Mouse (Mus musculus) CH12.LX (cell line): Measurements from ENCODE around the gene 0610030E20Rik. TPM values are rescaled to one million over a fixed set of nuclear protein-coding genes. Genes with fewer than 3 reads are reported as not detected.

Experiments
- DNase-seq: peaks from one replicate; pipeline ENCODE4 v3.0.0-alpha.2; 2013; ENCODE audit errors: extremely low read depth
- H3K27ac ChIP-seq: 2 replicates; pipeline ENCODE4 v1.5.1; 2012; ENCODE audit warnings: low read depth, mild to moderate bottlenecking, control low read depth, moderate library complexity; ENCODE audit not compliant: insufficient read depth
- H3K27me3 ChIP-seq: replicated peaks from 2 replicates; pipeline ENCODE3; 2012; ENCODE audit warnings: inconsistent platforms
- H3K36me3 ChIP-seq, 2 experiments: replicated peaks in 1 of 2; 2 replicates each; pipeline versions ENCODE3 to v1.6.1; 2012; ENCODE audit warnings: inconsistent platforms in 1 of 2, low read length in 1 of 2, mild to moderate bottlenecking in 1 of 2, mixed read lengths in 1 of 2, moderate library complexity in 1 of 2; ENCODE audit not compliant: control insufficient read depth in 1 of 2, insufficient read depth in 1 of 2
- H3K4me1 ChIP-seq, 2 experiments: 2 replicates each; pipeline ENCODE4 v1.6.1; 2012; ENCODE audit warnings: inconsistent platforms in 1 of 2, moderate library complexity in 1 of 2; ENCODE audit not compliant: insufficient read depth in 2 of 2, control insufficient read depth in 1 of 2
- H3K4me2 ChIP-seq: 2 replicates; pipeline ENCODE4 v1.6.1; 2012; ENCODE audit warnings: low read depth, mild to moderate bottlenecking, control low read depth; ENCODE audit not compliant: poor library complexity, insufficient read depth, severe bottlenecking
- H3K4me3 ChIP-seq, 3 experiments: fragments of 150-350 bp in 1 of 3; sonication (generic) in 1 of 3; replicated peaks in 1 of 3; 2 replicates each; pipeline versions ENCODE3 to v1.5.1; 2011 to 2012; ENCODE audit warnings: low read depth in 2 of 3, low read length in 2 of 3, mild to moderate bottlenecking in 2 of 3, moderate library complexity in 2 of 3, control low read depth in 1 of 3, improper control_type of control experiment in 1 of 3, inconsistent platforms in 1 of 3, mixed read lengths in 1 of 3; ENCODE audit not compliant: poor library complexity in 1 of 3
- H3K79me2 ChIP-seq: replicated peaks from 2 replicates; pipeline ENCODE4 v1.6.1; 2012; ENCODE audit warnings: mild to moderate bottlenecking, moderate library complexity; ENCODE audit not compliant: control insufficient read depth, poor library complexity, insufficient read depth, severe bottlenecking; ENCODE audit errors: extremely low read depth
- H3K9ac ChIP-seq: 2 replicates; pipeline ENCODE4 v1.6.1; 2012; ENCODE audit warnings: low read depth, mild to moderate bottlenecking, control low read depth, moderate library complexity; ENCODE audit not compliant: insufficient read depth
- H3K9me3 ChIP-seq: replicated peaks from 2 replicates; pipeline ENCODE3; 2012; ENCODE audit warnings: low read length, inconsistent platforms, mixed read lengths
- BHLHE40 ChIP-seq: IDR thresholded peaks from 2 replicates; pipeline ENCODE4 v1.6.1; 2011; ENCODE audit warnings: mild to moderate bottlenecking, low read depth, low read length, improper control_type of control experiment
- CHD2 ChIP-seq: IDR thresholded peaks from 2 replicates; pipeline ENCODE4 v1.6.1; 2011; ENCODE audit warnings: low read length, improper control_type of control experiment
- E2F4 ChIP-seq: IDR thresholded peaks from 2 replicates; pipeline ENCODE4 v1.6.1; 2011; ENCODE audit warnings: low read depth, low read length, improper control_type of control experiment; ENCODE audit not compliant: insufficient replicate concordance
- ELF1 ChIP-seq: IDR thresholded peaks from 2 replicates; pipeline ENCODE4 v1.6.1; 2014; ENCODE audit warnings: low read depth, mild to moderate bottlenecking, inconsistent platforms, low read length, improper control_type of control experiment
- EP300 ChIP-seq: IDR thresholded peaks from 2 replicates; pipeline ENCODE4 v1.6.1; 2011; ENCODE audit warnings: low read length, improper control_type of control experiment
- ETS1 ChIP-seq: conservative IDR thresholded peaks from 2 replicates; pipeline ENCODE4 v1.6.1; 2012; ENCODE audit warnings: low read depth, mild to moderate bottlenecking, inconsistent platforms, low read length, improper control_type of control experiment, moderate library complexity
- HCFC1 ChIP-seq: IDR thresholded peaks from 2 replicates; pipeline ENCODE4 v1.6.1; 2012; ENCODE audit warnings: low read depth, mild to moderate bottlenecking, inconsistent platforms, low read length, improper control_type of control experiment
- IRF4 ChIP-seq: IDR thresholded peaks from 2 replicates; pipeline ENCODE4 v1.6.1; 2014; ENCODE audit warnings: low read depth, mild to moderate bottlenecking, inconsistent platforms, low read length, improper control_type of control experiment
- KAT2A ChIP-seq: IDR thresholded peaks from 2 replicates; pipeline ENCODE4 v1.6.1; 2012; ENCODE audit warnings: low read length, improper control_type of control experiment, inconsistent platforms; ENCODE audit not compliant: insufficient replicate concordance
- MAX ChIP-seq: IDR thresholded peaks from 2 replicates; pipeline ENCODE4 v1.6.1; 2011; ENCODE audit warnings: low read length, improper control_type of control experiment
- MAZ ChIP-seq: IDR thresholded peaks from 2 replicates; pipeline ENCODE4 v1.6.1; 2012; ENCODE audit warnings: low read depth, mild to moderate bottlenecking, inconsistent platforms, low read length, improper control_type of control experiment, moderate library complexity
- MEF2A ChIP-seq: IDR thresholded peaks from 2 replicates; pipeline ENCODE4 v1.6.1; 2014; ENCODE audit warnings: low read depth, mild to moderate bottlenecking, inconsistent platforms, low read length, improper control_type of control experiment, borderline replicate concordance
- MYC ChIP-seq: IDR thresholded peaks from 2 replicates; pipeline ENCODE4 v1.6.1; 2011; ENCODE audit warnings: low read depth, mild to moderate bottlenecking, improper control_type of control experiment, low read length
- NELFE ChIP-seq: IDR thresholded peaks from 2 replicates; pipeline ENCODE4 v1.6.1; 2011; ENCODE audit warnings: low read depth, low read length, improper control_type of control experiment
- NRF1 ChIP-seq: IDR thresholded peaks from 2 replicates; pipeline ENCODE4 v1.6.1; 2014; ENCODE audit warnings: low read depth, mild to moderate bottlenecking, inconsistent platforms, low read length, improper control_type of control experiment, moderate library complexity
- PAX5 ChIP-seq: IDR thresholded peaks from 2 replicates; pipeline ENCODE4 v1.6.1; 2012; ENCODE audit warnings: low read length, inconsistent platforms, mixed read lengths
- POLR2A ChIP-seq: IDR thresholded peaks from 2 replicates; pipeline ENCODE4 v1.6.1; 2011; ENCODE audit warnings: low read depth, mild to moderate bottlenecking, improper control_type of control experiment, low read length
- SMC3 ChIP-seq: IDR thresholded peaks from 2 replicates; pipeline ENCODE4 v1.6.1; 2011; ENCODE audit warnings: low read depth, low read length, improper control_type of control experiment
- TCF12 ChIP-seq: IDR thresholded peaks from 2 replicates; pipeline ENCODE4 v1.6.1; 2014; ENCODE audit warnings: low read depth, mild to moderate bottlenecking, inconsistent platforms, low read length, improper control_type of control experiment
- USF1 ChIP-seq: IDR thresholded peaks from 2 replicates; pipeline ENCODE4 v1.6.1; 2014; ENCODE audit warnings: low read depth, mild to moderate bottlenecking, inconsistent platforms, low read length, improper control_type of control experiment
- USF2 ChIP-seq: conservative IDR thresholded peaks from 2 replicates; pipeline ENCODE4 v1.6.1; 2011; ENCODE audit warnings: low read depth, low read length, improper control_type of control experiment
- ZC3H11A ChIP-seq: IDR thresholded peaks from 2 replicates; pipeline ENCODE4 v1.6.1; 2012; ENCODE audit warnings: low read depth, mild to moderate bottlenecking, inconsistent platforms, low read length, improper control_type of control experiment
- ZKSCAN1 ChIP-seq: IDR thresholded peaks from 2 replicates; pipeline ENCODE4 v1.6.1; 2012; ENCODE audit warnings: low read depth, inconsistent platforms, low read length, improper control_type of control experiment, borderline replicate concordance
- ZMIZ1 ChIP-seq: IDR thresholded peaks from 2 replicates; pipeline ENCODE4 v1.6.1; 2012; ENCODE audit warnings: low read depth, mild to moderate bottlenecking, inconsistent platforms, low read length, improper control_type of control experiment
- dilution Hi-C: fragments of 300-500 bp; cut with MboI; formaldehyde crosslinking; loops from 2 replicates; pipeline ENCODE4 v1.14.3; 2020; ENCODE audit warnings: low sequenced_read_pairs; ENCODE audit not compliant: extremely low pct_unique_long_range_greater_than_20kb, extremely low pct_ligation_motif_present
- in situ Hi-C: fragments of 300-500 bp; cut with MboI; formaldehyde crosslinking; loops from 3 replicates; pipeline ENCODE4 v1.14.3; 2019; ENCODE audit warnings: low sequenced_read_pairs, low pct_ligation_motif_present, low pct_unique_long_range_greater_than_20kb, mixed read lengths
- polyA plus RNA-seq: library from polyadenylated mRNA; unstranded; fragments of >175 nt; gene quantifications from 2 replicates; pipeline ENCODE4 v1.2.1, GENCODE M21; 2012; ENCODE audit warnings: low read depth; ENCODE audit not compliant: insufficient read length
- total RNA-seq, 2 experiments: library from RNA; depleted of rRNA; stranded (reverse); fragments of 300-350 nt in 1 of 2; fragments of >200 nt in 1 of 2; gene quantifications; 2 replicates each; pipeline ENCODE4 v1.2.3; 2012 to 2014

0610030E20Rik gene
- total and polyA plus RNA-seq, 3 experiments, result 7.2 to 16.9 (median 11.7) TPM

DNA sequence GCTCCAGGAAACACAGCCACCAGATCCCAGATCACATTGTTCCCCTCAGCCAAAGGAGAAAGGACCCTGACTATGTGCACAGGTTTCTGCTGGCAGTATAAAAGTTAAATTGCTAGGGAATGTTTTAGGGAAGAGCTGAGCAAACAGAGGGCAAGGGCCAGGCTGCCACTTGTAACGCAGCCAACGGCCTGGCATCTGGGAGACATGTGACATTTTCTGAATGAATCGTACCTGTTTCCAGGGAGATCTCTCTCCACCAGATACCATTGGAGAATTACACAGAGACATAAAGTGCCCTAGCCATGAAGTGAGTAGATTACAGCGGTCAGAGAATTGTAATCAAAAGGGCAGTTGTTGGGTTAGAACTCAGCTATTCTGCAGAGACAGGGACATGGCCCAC is 26.1 kb downstream of the 0610030E20Rik start:
- dilution Hi-C loops, result no loop called here
- Histone ChIP-seq H3K4me3 (no peak overlapping the region), H3K79me2 (no peaks in the 10 kb centered on the region), H3K36me3 (no peaks in the 10 kb centered on the region), H3K27ac (no peak overlapping the region), H3K4me1 (peaks cover 2 to 12% of the 10 kb centered on the region in 2 experiments; a peak in 3 of 4 replicates), H3K9ac (no peak overlapping the region), H3K4me2 (no peak overlapping the region), H3K9me3 (no peaks in the 10 kb centered on the region), H3K27me3 (peaks cover 3% of the 10 kb centered on the region)
- DNase-seq, result no peak
- in situ Hi-C loops, result no loop called here
- TF ChIP-seq POLR2A, result no peak
- no peak for TF ChIP-seq ZC3H11A
- no peak for TF ChIP-seq PAX5
- TF ChIP-seq MAX, result no peak
- TF ChIP-seq SMC3, result no peak
- no peak for TF ChIP-seq TCF12
- no peak for TF ChIP-seq ZMIZ1
- TF ChIP-seq CHD2, result no peak

- in situ Hi-C loops (no loop called here), dilution Hi-C loops (no loop called here)
- H3K4me1 ChIP-seq, result peaks cover 2 to 12% of the 10 kb centered on the region in 2 experiments; a peak in 3 of 4 replicates
- H3K27me3 ChIP-seq, result peaks cover 4% of the 10 kb centered on the region
- no peaks in the 10 kb centered on the region for H3K79me2 ChIP-seq
- no peak overlapping the region for H3K9ac ChIP-seq
- H3K4me3 ChIP-seq, result no peak overlapping the region
- no peaks in the 10 kb centered on the region for H3K36me3 ChIP-seq
- no peak for TF ChIP-seq E2F4
- no peak for TF ChIP-seq NELFE
- no peak for TF ChIP-seq MYC
- no peak for TF ChIP-seq ZKSCAN1
- no peak for TF ChIP-seq HCFC1
- H3K9me3 ChIP-seq, result no peaks in the 10 kb centered on the region
- H3K4me2 ChIP-seq, result no peak overlapping the region
- no peak overlapping the region for H3K27ac ChIP-seq
- DNase-seq, result no peak
These were observed 27.1 kb downstream of the 0610030E20Rik start for GRCm38 (mm10) chr6:72374206-72374605.

- H3K9me3 ChIP-seq, result no peaks in the 10 kb centered on the region
- no peaks in the 10 kb centered on the region for H3K36me3 ChIP-seq
- dilution Hi-C loops (no loop called here), in situ Hi-C loops (no loop called here)
- no peaks in the 10 kb centered on the region for H3K79me2 ChIP-seq
- no peak overlapping the region for H3K4me3 ChIP-seq
- DNase-seq, result peak; percentile 43
- H3K4me1 ChIP-seq, result peaks cover 2 to 19% of the 10 kb centered on the region in 2 experiments; a peak in 3 of 4 replicates
- no peak overlapping the region for H3K9ac ChIP-seq
- peaks cover 11% of the 10 kb centered on the region for H3K27me3 ChIP-seq
- peak overlapping the region; percentile 30; the same call in 1 of the 2 replicates for H3K4me2 ChIP-seq
- H3K27ac ChIP-seq, result no peak overlapping the region
- no peak for TF ChIP-seq MEF2A
- no peak for TF ChIP-seq KAT2A
- 0 out of 2 replicates have a peak, but pooled peaks have one; percentile 9 for TF ChIP-seq ETS1
- no peak for TF ChIP-seq ZC3H11A
- no peak for TF ChIP-seq USF1
- TF ChIP-seq ZMIZ1, result no peak
- TF ChIP-seq MAX, result no peak
- TF ChIP-seq POLR2A, result no peak
- no peak for TF ChIP-seq ELF1
- TF ChIP-seq USF2, result no peak
- peak; percentile 49; the same call in 1 of the 2 replicates for TF ChIP-seq IRF4
- no peak for TF ChIP-seq MYC
- 0 out of 2 replicates have a peak, but pooled peaks have one; percentile 14 for TF ChIP-seq BHLHE40
- TF ChIP-seq E2F4, result no peak
- peak; percentile 77 for TF ChIP-seq EP300
- TF ChIP-seq NRF1, result no peak
- no peak for TF ChIP-seq MAZ
- TF ChIP-seq ZKSCAN1, result no peak
- no peak for TF ChIP-seq NELFE
These were observed 27.9 kb downstream of the 0610030E20Rik start for GRCm38 (mm10) chr6:72374820-72375563.
